Mouse (Mus musculus): ENCODE measurements around the gene Sema4d. TPM values are rescaled to one million over a fixed set of nuclear protein-coding genes. Genes with fewer than 3 reads are reported as not detected.

The Sema4d gene
- total and polyA plus RNA-seq, 3 experiments: 12.8 to 67.1 (median 16.7) TPM

- in situ Hi-C loops (cut with MboI; ENCODE audit: low pct_ligation_motif_present, low pct_unique_long_range_greater_than_20kb, low sequenced_read_pairs) (no loop called here), dilution Hi-C loops (cut with MboI; ENCODE audit: extremely low pct_ligation_motif_present, extremely low pct_unique_long_range_greater_than_20kb, low sequenced_read_pairs) (no loop called here)
- Histone ChIP-seq H3K4me3 (replicated peaks in 1 of 3; ENCODE audit: low read depth in 2 of 3, low read length in 2 of 3, poor library complexity in 1 of 3) (no peak overlapping the region), H3K4me2 (ENCODE audit: insufficient read depth, low read depth, poor library complexity, severe bottlenecking) (no peak overlapping the region), H3K9me3 (replicated peaks; ENCODE audit: low read length) (peaks cover 3% of the 10 kb centered on the region), H3K27me3 (replicated peaks) (no peaks in the 10 kb centered on the region), H3K79me2 (replicated peaks; ENCODE audit: control insufficient read depth, extremely low read depth, insufficient read depth, poor library complexity, severe bottlenecking) (no peaks in the 10 kb centered on the region), H3K9ac (ENCODE audit: insufficient read depth, low read depth) (no peak overlapping the region), H3K36me3 (replicated peaks in 1 of 2; ENCODE audit: control insufficient read depth in 1 of 2, insufficient read depth in 1 of 2, low read length in 1 of 2) (peaks cover 56 to 90% of the 10 kb centered on the region in 2 experiments), H3K27ac (ENCODE audit: insufficient read depth, low read depth) (no peak overlapping the region), H3K4me1 (ENCODE audit: control insufficient read depth in 1 of 2, insufficient read depth in 2 of 2) (peaks cover 13 to 39% of the 10 kb centered on the region in 2 experiments)
- DNase-seq (ENCODE audit: extremely low read depth): no peak
- TF ChIP-seq POLR2A (IDR thresholded peaks at IDR 0.05; ENCODE audit: low read depth, low read length) (no peak), EP300 (IDR thresholded peaks at IDR 0.05; ENCODE audit: low read length) (no peak), MEF2A (IDR thresholded peaks at IDR 0.05; ENCODE audit: borderline replicate concordance, low read depth, low read length) (no peak), TCF12 (IDR thresholded peaks at IDR 0.05; ENCODE audit: low read depth, low read length) (no peak), MYC (IDR thresholded peaks at IDR 0.05; ENCODE audit: low read depth, low read length) (no peak), JUN (IDR thresholded peaks at IDR 0.05; ENCODE audit: insufficient read depth, low read depth, low read length) (no peak), ETS1 (conservative IDR thresholded peaks at IDR 0.05; ENCODE audit: low read depth, low read length) (no peak), NRF1 (IDR thresholded peaks at IDR 0.05; ENCODE audit: low read depth, low read length) (no peak), E2F4 (IDR thresholded peaks at IDR 0.05; ENCODE audit: insufficient replicate concordance, low read depth, low read length) (no peak), PAX5 (IDR thresholded peaks at IDR 0.05; ENCODE audit: low read length) (no peak), CHD1 (IDR thresholded peaks at IDR 0.05; ENCODE audit: low read depth, low read length) (no peak), MAZ (IDR thresholded peaks at IDR 0.05; ENCODE audit: low read depth, low read length) (no peak), CTCF (conservative IDR thresholded peaks at IDR 0.05 in 1 of 2, IDR thresholded peaks at IDR 0.05 in 1 of 2; ENCODE audit: low read depth in 2 of 2, low read length in 2 of 2) (no peak), ELF1 (IDR thresholded peaks at IDR 0.05; ENCODE audit: low read depth, low read length) (no peak), USF1 (IDR thresholded peaks at IDR 0.05; ENCODE audit: low read depth, low read length) (no peak), RCOR1 (conservative IDR thresholded peaks at IDR 0.05; ENCODE audit: low read depth, low read length) (no peak)
Observed at GRCm38 (mm10) chr13:51719256-51719655, 74.3 kb downstream of the Sema4d start.

- Histone ChIP-seq H3K36me3 (replicated peaks in 1 of 2; ENCODE audit: control insufficient read depth in 1 of 2, insufficient read depth in 1 of 2, low read length in 1 of 2) (peaks cover 63 to 90% of the 10 kb centered on the region in 2 experiments), H3K9ac (ENCODE audit: insufficient read depth, low read depth) (no peak overlapping the region), H3K4me2 (ENCODE audit: insufficient read depth, low read depth, poor library complexity, severe bottlenecking) (no peak overlapping the region), H3K4me3 (replicated peaks in 1 of 3; ENCODE audit: low read depth in 2 of 3, low read length in 2 of 3, poor library complexity in 1 of 3) (no peak overlapping the region), H3K9me3 (replicated peaks; ENCODE audit: low read length) (peaks cover 3% of the 10 kb centered on the region), H3K79me2 (replicated peaks; ENCODE audit: control insufficient read depth, extremely low read depth, insufficient read depth, poor library complexity, severe bottlenecking) (no peaks in the 10 kb centered on the region), H3K27me3 (replicated peaks) (no peaks in the 10 kb centered on the region), H3K27ac (ENCODE audit: insufficient read depth, low read depth) (peak overlapping the region; percentile 18; the same call in 1 of the 2 replicates), H3K4me1 (ENCODE audit: control insufficient read depth in 1 of 2, insufficient read depth in 2 of 2) (peaks cover 13 to 26% of the 10 kb centered on the region in 2 experiments)
- dilution Hi-C loops (cut with MboI; ENCODE audit: extremely low pct_ligation_motif_present, extremely low pct_unique_long_range_greater_than_20kb, low sequenced_read_pairs): no loop called here
- no peak for DNase-seq (ENCODE audit: extremely low read depth)
- in situ Hi-C loops (cut with MboI; ENCODE audit: low pct_ligation_motif_present, low pct_unique_long_range_greater_than_20kb, low sequenced_read_pairs): no loop called here
- TF ChIP-seq USF2 (conservative IDR thresholded peaks at IDR 0.05; ENCODE audit: low read depth, low read length) (no peak), ZNF384 (IDR thresholded peaks at IDR 0.05; ENCODE audit: low read depth, low read length) (peak; percentile 64), CHD1 (IDR thresholded peaks at IDR 0.05; ENCODE audit: low read depth, low read length) (no peak), MAZ (IDR thresholded peaks at IDR 0.05; ENCODE audit: low read depth, low read length) (no peak), MAFK (IDR thresholded peaks at IDR 0.05; ENCODE audit: insufficient replicate concordance, low read length) (no peak), JUN (IDR thresholded peaks at IDR 0.05; ENCODE audit: insufficient read depth, low read depth, low read length) (no peak), USF1 (IDR thresholded peaks at IDR 0.05; ENCODE audit: low read depth, low read length) (no peak), MXI1 (IDR thresholded peaks at IDR 0.05; ENCODE audit: low read depth, low read length) (no peak), HCFC1 (IDR thresholded peaks at IDR 0.05; ENCODE audit: low read depth, low read length) (no peak), ETS1 (conservative IDR thresholded peaks at IDR 0.05; ENCODE audit: low read depth, low read length) (0 out of 2 replicates have a peak, but pooled peaks have one; percentile 25), MAX (IDR thresholded peaks at IDR 0.05; ENCODE audit: low read length) (no peak), ZKSCAN1 (IDR thresholded peaks at IDR 0.05; ENCODE audit: borderline replicate concordance, low read depth, low read length) (no peak), MYC (IDR thresholded peaks at IDR 0.05; ENCODE audit: low read depth, low read length) (no peak)
Observed at GRCm38 (mm10) chr13:51716350-51717263, 76.9 kb downstream of the Sema4d start.

Measured in CH12.LX (cell line).